Mouse (Mus musculus): ENCODE data around the gene Pde4b. TPM values are rescaled to one million over a fixed set of nuclear protein-coding genes. Genes with fewer than 3 reads are reported as not detected.

The Pde4b gene
- total RNA-seq, 1 experiment from 2014 or later: 236 TPM

GRCm38 (mm10) chr4:102513514-102513913 lies 426.2 kb downstream of the Pde4b start:
- ATAC-seq (replicated peaks; ENCODE audit: insufficient number of reproducible peaks, low FRiP score, low TSS enrichment, poor library complexity, severe bottlenecking): no peak

- peak; percentile 52 for ATAC-seq (replicated peaks; ENCODE audit: insufficient number of reproducible peaks, low FRiP score, low TSS enrichment, poor library complexity, severe bottlenecking)
These were observed 427.9 kb downstream of the Pde4b start for GRCm38 (mm10) chr4:102514972-102515835.

- no peak for ATAC-seq (replicated peaks; ENCODE audit: insufficient number of reproducible peaks, low FRiP score, low TSS enrichment, poor library complexity, severe bottlenecking)
These were observed 429.1 kb downstream of the Pde4b start for GRCm38 (mm10) chr4:102516395-102516794.

- peak; percentile 70 for ATAC-seq (replicated peaks; ENCODE audit: insufficient number of reproducible peaks, low FRiP score, low TSS enrichment, poor library complexity, severe bottlenecking)
These were observed 429.8 kb downstream of the Pde4b start for GRCm38 (mm10) chr4:102516982-102517630.

- no peak for ATAC-seq (replicated peaks; ENCODE audit: insufficient number of reproducible peaks, low FRiP score, low TSS enrichment, poor library complexity, severe bottlenecking)
These were observed 430.3 kb downstream of the Pde4b start for GRCm38 (mm10) chr4:102517653-102518052.

GRCm38 (mm10) chr4:102518341-102518740 lies 431.0 kb downstream of the Pde4b start:
- no peak for ATAC-seq (replicated peaks; ENCODE audit: insufficient number of reproducible peaks, low FRiP score, low TSS enrichment, poor library complexity, severe bottlenecking)

- peak; percentile 57; the same call in 1 of the 2 replicates for ATAC-seq (replicated peaks; ENCODE audit: insufficient number of reproducible peaks, low FRiP score, low TSS enrichment, poor library complexity, severe bottlenecking)
These were observed 433.4 kb downstream of the Pde4b start for GRCm38 (mm10) chr4:102520669-102521261.

GRCm38 (mm10) chr4:102521434-102521833 lies 434.1 kb downstream of the Pde4b start:
- no peak for ATAC-seq (replicated peaks; ENCODE audit: insufficient number of reproducible peaks, low FRiP score, low TSS enrichment, poor library complexity, severe bottlenecking)

- ATAC-seq (replicated peaks; ENCODE audit: insufficient number of reproducible peaks, low FRiP score, low TSS enrichment, poor library complexity, severe bottlenecking): no peak
These were observed 440.0 kb downstream of the Pde4b start for GRCm38 (mm10) chr4:102527361-102527760.

GRCm38 (mm10) chr4:102530797-102531196 lies 443.5 kb downstream of the Pde4b start:
- ATAC-seq (replicated peaks; ENCODE audit: insufficient number of reproducible peaks, low FRiP score, low TSS enrichment, poor library complexity, severe bottlenecking): no peak

GRCm38 (mm10) chr4:102531729-102532128 lies 444.4 kb downstream of the Pde4b start:
- peak; percentile 53 for ATAC-seq (replicated peaks; ENCODE audit: insufficient number of reproducible peaks, low FRiP score, low TSS enrichment, poor library complexity, severe bottlenecking)

GRCm38 (mm10) chr4:102533183-102534048 lies 446.1 kb downstream of the Pde4b start:
- ATAC-seq (replicated peaks; ENCODE audit: insufficient number of reproducible peaks, low FRiP score, low TSS enrichment, poor library complexity, severe bottlenecking): no peak

GRCm38 (mm10) chr4:102534049-102534730 lies 446.8 kb downstream of the Pde4b start:
- ATAC-seq (replicated peaks; ENCODE audit: insufficient number of reproducible peaks, low FRiP score, low TSS enrichment, poor library complexity, severe bottlenecking): peak; percentile 72

GRCm38 (mm10) chr4:102535886-102536285 lies 448.5 kb downstream of the Pde4b start:
- no peak for ATAC-seq (replicated peaks; ENCODE audit: insufficient number of reproducible peaks, low FRiP score, low TSS enrichment, poor library complexity, severe bottlenecking)

- no peak for ATAC-seq (replicated peaks; ENCODE audit: insufficient number of reproducible peaks, low FRiP score, low TSS enrichment, poor library complexity, severe bottlenecking)
These were observed 450.9 kb downstream of the Pde4b start for GRCm38 (mm10) chr4:102538266-102538665.

GRCm38 (mm10) chr4:102538793-102539192 lies 451.4 kb downstream of the Pde4b start:
- ATAC-seq (replicated peaks; ENCODE audit: insufficient number of reproducible peaks, low FRiP score, low TSS enrichment, poor library complexity, severe bottlenecking): no peak

GRCm38 (mm10) chr4:102539598-102540180 lies 452.3 kb downstream of the Pde4b start:
- no peak for ATAC-seq (replicated peaks; ENCODE audit: insufficient number of reproducible peaks, low FRiP score, low TSS enrichment, poor library complexity, severe bottlenecking)

GRCm38 (mm10) chr4:102542976-102543375 lies 455.6 kb downstream of the Pde4b start:
- no peak for ATAC-seq (replicated peaks; ENCODE audit: insufficient number of reproducible peaks, low FRiP score, low TSS enrichment, poor library complexity, severe bottlenecking)

Measured in monocyte, adult 5-6 weeks (primary cell).